Mouse (Mus musculus): ENCODE measurements around the gene Plekhd1. TPM values are rescaled to one million over a fixed set of nuclear protein-coding genes. Genes with fewer than 3 reads are reported as not detected.

The Plekhd1 gene
- total RNA-seq, 2 experiments from 2014 or later = not detected

DNA sequence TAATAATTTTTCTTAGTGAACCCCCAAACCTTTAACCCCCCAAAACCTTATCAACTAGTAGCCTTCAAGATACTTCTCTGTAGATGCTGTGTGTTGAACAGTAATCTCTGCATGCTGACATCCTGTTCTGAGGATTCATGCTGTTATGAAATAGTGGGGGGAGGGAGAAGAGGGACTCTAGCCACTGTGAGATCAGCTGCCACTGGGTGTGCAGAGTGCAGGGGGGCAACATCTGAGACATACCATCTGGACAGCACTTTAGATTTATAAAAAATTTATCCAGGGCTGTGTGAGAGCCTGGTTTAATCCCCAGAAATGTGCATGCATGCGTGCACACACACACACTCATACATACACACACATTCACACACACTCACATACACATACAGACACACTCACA lies 52.2 kb downstream of the Plekhd1 start:
- intact Hi-C loops (cut with DNase I) = no loop called here
- no peak for DNase-seq

DNA sequence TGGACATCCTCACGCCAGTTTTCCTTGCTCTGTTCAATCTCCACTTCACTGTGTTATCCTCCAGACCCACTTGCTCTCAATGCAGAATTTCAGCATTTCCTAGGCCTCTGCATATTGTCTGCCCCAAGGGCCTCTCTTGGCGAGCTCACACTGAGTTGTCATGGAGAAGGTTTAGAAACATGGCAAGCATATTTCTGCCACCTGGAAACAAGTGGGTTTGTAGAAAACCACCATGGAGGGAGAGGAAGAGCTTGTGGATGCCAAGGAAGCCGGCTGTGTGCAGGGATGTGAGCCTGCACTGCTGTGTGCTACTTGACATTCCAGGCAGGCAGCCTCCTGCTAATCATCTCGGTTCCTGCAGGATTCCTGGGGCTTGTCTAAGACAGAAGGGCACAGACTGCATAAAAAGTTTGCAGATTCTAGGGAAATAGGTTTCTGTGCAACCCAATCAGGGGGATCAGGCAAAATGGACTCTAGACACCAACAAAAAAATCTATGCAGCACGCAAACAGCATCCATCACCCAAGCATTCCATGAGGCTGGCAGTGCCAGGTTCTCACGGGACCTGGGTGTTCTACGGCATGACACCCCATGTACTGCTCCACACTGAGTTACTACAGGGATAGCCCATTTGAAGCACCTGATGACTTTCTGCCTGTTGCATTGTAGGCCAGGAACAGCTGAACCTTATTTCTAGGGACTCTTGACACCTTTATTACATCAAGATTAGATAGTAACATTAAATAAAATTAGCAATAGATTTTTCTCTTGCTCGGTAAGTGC lies 53.8 kb downstream of the Plekhd1 start:
- DNase-seq = no peak
- intact Hi-C loops (cut with DNase I) = no loop called here

DNA sequence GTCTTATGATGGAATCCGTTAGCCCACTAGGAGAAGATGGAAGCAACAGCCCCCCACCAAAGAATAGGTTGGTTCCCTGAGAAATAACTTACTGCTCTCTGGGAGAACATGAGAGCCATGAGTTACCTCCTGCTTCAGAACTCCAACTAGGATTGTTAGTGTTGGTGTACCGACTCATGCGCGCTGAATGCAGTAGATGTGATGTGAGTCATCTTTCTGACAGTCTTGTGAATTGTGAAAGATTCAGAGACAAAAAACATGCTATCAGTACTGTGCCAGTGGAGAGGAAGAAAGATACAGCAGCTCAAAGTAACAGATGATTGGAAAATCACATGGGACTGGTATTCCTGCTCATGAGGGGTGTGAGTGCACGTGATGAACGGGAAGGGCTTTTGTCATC lies 59.2 kb downstream of the Plekhd1 start:
- intact Hi-C loops (cut with DNase I) = no loop called here

DNA sequence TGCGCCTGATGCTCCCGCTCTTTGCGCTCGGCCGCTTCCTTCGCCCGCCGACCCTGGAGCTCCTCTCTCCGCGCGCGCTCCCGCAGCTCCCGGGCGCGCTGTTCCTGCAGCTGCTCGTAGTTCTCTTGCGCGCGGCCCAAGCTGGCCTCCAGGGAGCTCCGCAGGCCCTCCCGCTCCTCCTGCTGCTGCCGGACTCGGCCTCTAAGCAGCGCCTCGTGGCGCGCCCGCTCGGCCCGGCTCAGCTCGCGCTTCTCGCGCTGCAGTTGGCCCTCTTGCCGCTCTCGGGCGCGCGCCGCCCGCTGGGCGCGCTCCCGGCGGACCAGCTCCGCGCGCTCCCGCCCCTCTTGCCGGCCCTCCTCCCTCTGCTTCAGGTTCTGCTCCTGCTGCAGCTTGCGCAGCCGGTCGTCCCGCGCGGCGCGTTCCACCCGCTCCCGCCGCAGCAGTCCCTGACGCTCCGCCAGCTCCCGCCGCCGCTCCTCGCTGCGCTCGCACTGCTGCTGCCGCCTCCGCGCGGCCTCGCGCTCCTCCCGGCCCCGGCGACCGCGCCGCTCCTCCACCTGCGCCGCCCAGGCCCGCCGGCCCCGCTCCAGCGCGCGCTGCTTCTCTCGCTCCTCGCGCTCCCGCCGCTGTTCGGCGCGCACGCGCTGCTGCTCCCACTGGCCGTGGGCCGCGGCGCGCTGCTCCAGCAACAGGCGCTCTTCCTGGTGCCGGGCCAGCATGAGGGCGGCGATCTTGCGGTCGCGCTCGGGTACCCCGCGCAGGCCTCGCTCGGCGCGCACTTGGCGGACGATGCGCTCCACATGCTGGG lies 65.6 kb downstream of the Plekhd1 start:
- peak; percentile 58 to 65 for DNase-seq
- intact Hi-C loops (cut with DNase I) = no loop called here

More for the DNA sequence above, 59.2 kb downstream of the Plekhd1 start:
- DNase-seq = no peak

DNA sequence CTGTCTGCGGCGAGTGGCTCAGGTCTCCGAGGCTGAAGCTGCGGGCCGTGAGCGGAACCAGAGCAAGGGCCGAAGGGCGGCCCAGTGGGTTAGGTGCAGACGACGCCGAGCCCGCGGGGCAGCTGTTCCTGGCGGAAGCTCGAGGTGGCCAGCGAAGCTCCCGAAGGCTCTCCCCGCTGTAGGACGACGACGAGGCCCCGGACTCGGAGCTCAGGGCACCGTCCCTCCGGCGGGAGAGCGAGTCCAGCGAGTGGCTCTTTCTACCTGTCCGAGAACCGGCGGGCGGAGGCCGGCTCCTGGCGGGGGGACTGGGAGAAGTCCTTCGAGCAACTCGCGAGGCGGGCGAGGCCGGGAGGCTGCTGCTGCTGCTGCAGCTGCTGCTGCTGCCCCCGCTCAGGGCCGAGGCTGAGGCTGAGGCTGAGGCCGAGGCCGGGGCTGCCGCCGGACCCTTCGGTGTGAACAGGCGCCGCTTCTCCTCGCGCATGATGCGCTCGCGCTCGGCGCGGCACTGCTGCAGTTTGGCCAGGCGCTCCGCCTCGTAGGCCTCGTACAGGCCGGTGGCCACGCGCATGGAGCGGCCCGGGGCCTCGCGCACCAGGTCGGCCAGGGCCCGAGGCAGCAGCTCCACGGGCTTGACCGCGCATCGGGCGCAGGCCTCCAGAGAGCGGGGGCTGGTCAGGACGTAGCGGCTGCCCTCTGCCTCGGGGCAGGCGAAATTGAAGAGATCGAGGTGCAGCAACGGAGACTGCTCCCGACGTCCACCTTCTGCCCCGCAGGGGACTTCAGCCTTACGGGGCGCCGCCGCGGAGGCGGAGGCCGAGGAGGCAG lies 66.4 kb downstream of the Plekhd1 start:
- peak in 1 of 2 experiments; percentile 28 for DNase-seq
- intact Hi-C loops (cut with DNase I) = no loop called here

DNA sequence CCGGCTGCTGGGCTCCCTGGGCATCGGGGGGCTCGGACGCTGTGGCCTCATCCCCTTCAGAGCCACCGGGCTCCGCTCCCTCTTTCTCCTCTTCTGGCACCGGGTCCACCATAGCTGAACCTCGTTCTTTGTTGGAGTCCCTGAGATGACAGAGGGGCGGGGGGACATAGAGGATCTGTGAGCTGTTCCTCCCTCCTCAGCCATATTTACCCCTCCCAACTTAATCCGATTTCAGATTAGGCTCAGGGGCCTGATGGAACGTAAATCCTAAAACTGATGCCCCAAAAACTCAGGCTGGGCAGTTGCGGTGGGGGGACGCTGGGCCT lies 67.0 kb downstream of the Plekhd1 start:
- DNase-seq = no peak
- intact Hi-C loops (cut with DNase I) = no loop called here

DNA sequence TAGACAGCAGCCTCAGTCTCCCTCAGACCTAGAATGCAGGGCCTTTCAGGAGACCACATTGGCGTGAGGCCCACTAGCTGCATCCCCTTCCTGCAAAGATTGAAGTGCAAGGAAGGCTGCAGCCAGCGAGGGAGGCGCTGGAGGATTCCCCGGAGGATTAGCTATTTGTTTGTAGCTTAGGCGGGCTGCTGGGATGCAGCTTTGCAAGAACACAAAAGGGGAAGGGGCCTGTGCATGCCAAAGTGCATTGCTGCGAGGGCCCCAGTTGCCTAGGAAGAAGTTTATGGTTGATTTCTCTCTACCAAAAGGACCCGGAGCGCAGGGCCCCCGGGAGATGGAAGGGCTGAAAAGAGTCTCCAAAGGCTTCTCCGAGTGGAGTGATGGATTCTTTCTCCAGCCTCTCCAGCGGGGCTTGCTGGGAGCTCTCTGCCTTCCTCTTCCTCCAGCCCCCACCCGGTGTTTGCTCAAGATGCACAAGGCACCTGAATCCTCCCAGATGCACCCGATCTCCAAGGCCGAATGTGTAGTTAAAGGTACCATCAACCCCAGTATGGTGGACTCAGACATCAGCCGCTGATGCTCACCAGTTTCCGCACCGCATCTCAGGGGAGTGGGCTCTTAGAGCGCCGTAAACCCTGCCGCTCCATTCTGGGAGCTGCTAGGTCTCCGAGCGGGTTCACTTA lies 67.5 kb downstream of the Plekhd1 start:
- intact Hi-C loops (cut with DNase I) = no loop called here
- no peak for DNase-seq

DNA sequence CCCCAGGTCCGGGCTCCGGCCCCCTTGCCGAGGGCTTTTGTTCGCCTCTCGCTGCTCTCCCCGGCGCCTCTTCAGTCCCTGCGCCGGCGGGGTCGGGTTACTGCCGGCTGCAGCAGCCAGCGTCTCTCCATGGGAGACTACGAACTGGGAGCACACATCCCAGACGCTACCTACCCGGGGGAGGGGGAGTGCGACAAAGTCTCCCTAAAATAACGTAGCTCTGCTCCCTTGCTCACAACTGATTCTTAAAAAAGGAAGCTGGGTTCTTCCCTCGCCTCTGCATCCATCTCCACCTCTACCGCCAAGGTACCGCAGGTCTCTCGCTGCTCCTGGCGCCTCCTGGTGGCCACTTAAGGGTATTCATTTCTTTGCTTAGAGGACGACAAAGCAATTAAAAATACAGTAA lies 68.0 kb downstream of the Plekhd1 start, which contains the start of gene Ccdc177:
Gene Ccdc177 (minus strand): TSS at position 292 of the 406 bp plus-strand sequence.
- DNase-seq = peak; percentile 32 to 51
- intact Hi-C loops (cut with DNase I) = no loop called here

DNA sequence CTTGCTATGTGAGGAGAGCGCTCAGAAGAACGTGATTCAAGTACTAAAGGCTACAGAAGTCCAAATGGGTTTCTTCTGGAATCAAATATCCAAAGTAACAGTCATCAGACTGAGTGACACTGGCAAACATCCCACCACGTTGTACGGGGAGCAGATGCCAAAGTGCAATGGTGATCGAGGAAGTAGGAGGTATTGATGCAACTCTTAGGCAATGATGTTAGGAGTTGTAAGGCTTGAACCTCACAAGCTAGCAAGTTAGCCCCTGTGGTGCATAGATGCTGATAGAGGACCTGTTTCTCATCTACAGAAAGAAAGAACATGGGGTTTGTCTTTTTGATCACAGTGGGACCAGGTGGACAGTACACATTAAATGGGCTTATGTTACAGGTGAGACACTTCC lies 70.6 kb downstream of the Plekhd1 start:
- DNase-seq = no peak
- intact Hi-C loops (cut with DNase I) = no loop called here

DNA sequence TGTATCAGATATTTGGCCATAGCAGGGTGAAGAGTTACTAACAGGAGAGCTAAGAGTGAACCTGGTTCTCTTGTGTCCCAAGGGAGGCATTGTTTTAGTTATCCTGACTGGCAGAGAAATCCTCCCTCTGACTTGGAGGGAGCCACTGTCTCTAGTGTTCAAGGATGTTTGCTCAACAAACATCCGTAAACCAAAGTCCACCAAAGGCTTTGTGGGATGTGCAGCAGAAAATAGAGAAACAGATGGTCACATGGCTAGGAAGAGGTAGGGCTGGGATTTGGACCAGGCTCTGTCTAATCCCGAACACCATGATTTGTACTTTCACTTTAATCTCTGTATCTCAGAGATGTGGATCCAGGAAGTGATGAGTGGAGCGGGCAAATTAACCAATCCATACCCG lies 71.7 kb downstream of the Plekhd1 start:
- intact Hi-C loops (cut with DNase I) = no loop called here
- no peak for DNase-seq

DNA sequence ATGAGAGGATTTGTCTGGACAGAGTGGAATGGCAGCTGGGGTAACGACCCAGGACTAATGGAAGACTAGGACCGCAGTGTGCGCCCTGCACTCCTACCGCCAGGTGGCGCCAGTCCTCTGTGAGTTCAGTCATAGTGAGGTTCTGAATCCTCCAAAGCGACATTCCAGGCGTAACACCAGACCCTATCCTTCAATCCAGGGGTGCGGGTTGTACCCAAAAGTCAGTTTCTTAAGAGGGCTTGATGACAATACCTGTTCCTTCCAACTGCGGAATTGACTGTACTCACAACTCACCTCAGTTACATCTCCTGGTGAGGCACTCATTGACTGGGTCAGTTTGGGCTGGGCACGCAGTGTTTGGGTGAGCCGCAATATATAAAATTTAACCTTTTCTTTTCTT lies 77.3 kb downstream of the Plekhd1 start:
- intact Hi-C loops (cut with DNase I) = loop anchor here (1.0 to 2.0 kb wide), 2 partner anchors 13 to 126 kb away; no protein-coding TSS in a partner anchor

More for the DNA sequence above, 77.3 kb downstream of the Plekhd1 start:
- peak; percentile 68 to 70 for DNase-seq

Other genes starting within 250 kb of the Plekhd1 start
- gene Exd2, start 229.5 kb upstream of the Plekhd1 start, total RNA-seq (2021) = 10 to 100 TPM; 33.5 to 34.2 TPM
- gene Galnt16, start 174.3 kb upstream of the Plekhd1 start, total RNA-seq (2021) = 1 to 10 TPM; 3.1 to 3.3 TPM
- gene Slc39a9, start 48.7 kb upstream of the Plekhd1 start, total RNA-seq (2021) = 1 to 10 TPM; 7.0 to 7.8 TPM
- 10 to 100 TPM; 10.7 to 19.9 TPM for gene Erh, start 48.2 kb upstream of the Plekhd1 start, total RNA-seq (2021)
- gene Ccdc177, start 68.1 kb downstream of the Plekhd1 start, total RNA-seq (2021) = not detected
- gene Susd6, start 97.9 kb downstream of the Plekhd1 start, total RNA-seq (2021) = 10 to 100 TPM; 29.6 to 30.3 TPM